In the genomic region with DNA sequence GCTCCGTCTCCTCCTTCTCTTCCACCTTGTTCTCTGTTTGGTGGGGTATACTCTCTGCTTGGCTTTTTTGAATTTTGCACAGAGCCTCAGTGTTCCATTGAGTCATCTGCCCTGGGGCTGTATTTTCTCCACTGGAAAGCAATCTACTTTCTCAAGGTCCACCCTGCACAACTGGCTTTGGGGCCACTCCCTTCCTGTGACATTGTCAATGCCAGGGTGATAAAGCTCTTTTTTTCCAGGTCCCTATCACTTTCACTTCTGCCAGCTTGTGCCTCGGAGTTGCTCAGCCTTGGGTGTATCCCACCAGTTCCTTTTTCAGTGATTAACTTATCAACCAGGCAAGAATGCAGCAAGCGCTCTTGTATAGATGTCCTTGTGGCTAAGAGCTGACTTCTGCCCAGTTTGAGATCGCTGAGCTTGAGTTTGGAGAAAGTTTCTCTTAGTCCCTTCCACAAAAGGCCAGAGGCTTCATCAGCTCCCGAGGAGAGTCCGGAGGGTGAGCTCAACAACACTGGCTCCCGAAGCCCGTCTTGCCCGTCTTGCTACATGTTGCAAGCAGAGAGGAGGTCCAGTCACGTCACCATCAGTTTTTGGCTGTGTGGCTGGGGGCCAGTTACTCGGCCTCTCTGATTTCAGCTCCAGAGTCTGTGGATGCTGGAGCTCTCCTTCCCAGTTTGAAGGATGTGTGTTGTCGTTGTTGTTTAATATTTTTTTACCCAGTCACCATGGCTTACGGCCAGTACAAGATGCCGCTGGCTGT, we compare ENCODE assay signal across 13 mouse cellular contexts.
DNase-seq lines count a peak whose midpoint lies in the region; ATAC-seq and TF ChIP-seq lines count a peak whose summit lies in the region.
"Had no signal": no experiment of that assay in that cellular context is flagged by ENCODE, and none has a peak within 500 bp of the region (broad histone marks: within the 10 kb centered on the region; RNA-seq: fewer than 3 reads in every experiment).

No protein-coding gene starts in this region.

- ATAC-seq in heart, embryonic 11.5 days (replicated peaks; ENCODE audit: insufficient number of reproducible peaks, low FRiP score, low TSS enrichment), result peak; percentile 26; the same call in 1 of the 2 replicates
- ATAC-seq in common myeloid progenitor, adult 5-6 weeks (replicated peaks; ENCODE audit: low read depth, poor library complexity, severe bottlenecking), result peak; percentile 94
- ATAC-seq in megakaryocyte, adult 5-6 weeks (ENCODE audit: poor library complexity, severe bottlenecking), result peak; percentile 93
- ATAC-seq in inflammation-experienced regulatory T-cells, adult 6 months, result no peak
- ATAC-seq: forebrain, embryonic 14.5 days; midbrain, embryonic 13.5 days had no signal

- H3K4me1 ChIP-seq in heart, embryonic 11.5 days (ENCODE audit: control insufficient read depth, insufficient read depth, low read length), result peaks cover 22% of the 10 kb centered on the region
- peaks cover 0 to 11% of the 10 kb centered on the region in 2 experiments; a peak in 2 of 4 replicates for H3K4me1 ChIP-seq in MEL (ENCODE audit: control insufficient read depth in 1 of 2, insufficient read depth in 2 of 2, low read length in 2 of 2)
- H3K4me1 ChIP-seq: midbrain, embryonic 13.5 days had no signal

- H3K27me3 ChIP-seq in heart, embryonic 11.5 days (ENCODE audit: control insufficient read depth, insufficient read depth, low read length), result peaks cover 11% of the 10 kb centered on the region; the same call in 1 of the 2 replicates
- no peaks in the 10 kb centered on the region for H3K27me3 ChIP-seq in MEL (ENCODE audit: control insufficient read depth in 1 of 2, insufficient read depth in 2 of 2, low read length in 2 of 2)
- H3K27me3 ChIP-seq: midbrain, embryonic 13.5 days had no signal

- TF ChIP-seq POLR2A in MEL (IDR thresholded peaks at IDR 0.05; ENCODE audit: control insufficient read depth in 1 of 2, insufficient read depth in 1 of 2, low read depth in 1 of 2, low read length in 2 of 2, poor library complexity in 1 of 2), result no peak

- H3K9ac ChIP-seq in heart, embryonic 11.5 days (ENCODE audit: low read depth, low read length), result no peak overlapping the region
- H3K9ac ChIP-seq in MEL (ENCODE audit: control insufficient read depth, low read depth, low read length, poor library complexity, severe bottlenecking), result peak overlapping the region; percentile 45
- H3K9ac ChIP-seq: limb, embryonic 13.5 days; midbrain, embryonic 13.5 days had no signal

- TF ChIP-seq RAD21 in MEL (IDR thresholded peaks at IDR 0.05; ENCODE audit: low read depth, low read length), result no peak

- H3K79me2 ChIP-seq in MEL (ENCODE audit: control insufficient read depth, insufficient read depth, low read length, poor library complexity), result no peaks in the 10 kb centered on the region

- WGBS in heart, embryonic 11.5 days (ENCODE audit: insufficient replicate concordance), result 69% methylated on average over 14 of the region's 14 CpGs

- no peaks in the 10 kb centered on the region for H3K36me3 ChIP-seq in heart, embryonic 11.5 days (ENCODE audit: control insufficient read depth, insufficient read depth, low read length)
- no peaks in the 10 kb centered on the region for H3K36me3 ChIP-seq in MEL (ENCODE audit: control insufficient read depth in 1 of 2, insufficient read depth in 2 of 2, low read length in 2 of 2)
- H3K36me3 ChIP-seq: limb, embryonic 13.5 days; midbrain, embryonic 13.5 days had no signal

- no peak for TF ChIP-seq CTCF in MEL (IDR thresholded peaks at IDR 0.05 in 2 of 3, conservative IDR thresholded peaks at IDR 0.05 in 1 of 3; ENCODE audit: control insufficient read depth in 1 of 3, insufficient read depth in 1 of 3, low read depth in 2 of 3, low read length in 3 of 3, poor library complexity in 1 of 3, severe bottlenecking in 1 of 3)

- H3K9me3 ChIP-seq in heart, embryonic 11.5 days (replicated peaks; ENCODE audit: control insufficient read depth, low read length), result no peaks in the 10 kb centered on the region
- no peaks in the 10 kb centered on the region for H3K9me3 ChIP-seq in MEL (replicated peaks; ENCODE audit: insufficient read depth, low read length)
- H3K9me3 ChIP-seq: limb, embryonic 13.5 days; midbrain, embryonic 13.5 days had no signal

- H3K4me3 ChIP-seq in heart, embryonic 11.5 days (ENCODE audit: low read depth, low read length), result no peak overlapping the region
- H3K4me3 ChIP-seq in MEL (ENCODE audit: control insufficient read depth in 1 of 2, insufficient read depth in 1 of 2, low read depth in 2 of 2, low read length in 2 of 2), result peak overlapping the region; percentile 33 to 54; a peak in 3 of 4 replicates
- H3K4me3 ChIP-seq: limb, embryonic 13.5 days; midbrain, embryonic 13.5 days had no signal

- no peak overlapping the region for H3K27ac ChIP-seq in heart, embryonic 11.5 days (ENCODE audit: low read depth, low read length)
- peak overlapping the region; percentile 14 for H3K27ac ChIP-seq in MEL (ENCODE audit: control insufficient read depth, low read depth, low read length)
- H3K27ac ChIP-seq: limb, embryonic 13.5 days; midbrain, embryonic 13.5 days had no signal

- no peak overlapping the region; the same call in 1 of the 2 replicates for H3K4me2 ChIP-seq in heart, embryonic 11.5 days
- H3K4me2 ChIP-seq: limb, embryonic 13.5 days; midbrain, embryonic 13.5 days had no signal

- peak; percentile 71 to 76; a peak in 3 of 4 replicates for TF ChIP-seq EP300 in MEL (IDR thresholded peaks at IDR 0.05; ENCODE audit: low read depth in 1 of 2, low read length in 2 of 2)

- no peak for DNase-seq in heart, postnatal 4 days
- peak; percentile 78 for DNase-seq in MEL (ENCODE audit: low read depth, low spot score)
- DNase-seq in urinary bladder, postnatal 36 days (ENCODE audit: low spot score in 2 of 2), result no peak
- DNase-seq in MN1 (ENCODE audit: low spot score), result no peak
- DNase-seq: kidney, postnatal 4 days; thymus, postnatal 36 days had no signal

TF ChIP-seq in MEL, 35 proteins besides CTCF, POLR2A, EP300 and RAD21:
- TF ChIP-seq E2F4 (IDR thresholded peaks at IDR 0.05; ENCODE audit: borderline replicate concordance, low read depth, low read length) (no peak), USF2 (IDR thresholded peaks at IDR 0.05; ENCODE audit: borderline replicate concordance in 1 of 2, insufficient read depth in 1 of 2, low read depth in 1 of 2, low read length in 2 of 2) (no peak), MXI1 (IDR thresholded peaks at IDR 0.05; ENCODE audit: low read depth, low read length) (no peak), HCFC1 (IDR thresholded peaks at IDR 0.05; ENCODE audit: low read depth, low read length) (no peak), ETS1 (IDR thresholded peaks at IDR 0.05; ENCODE audit: low read depth, low read length) (peak; percentile 56), GABPA (IDR thresholded peaks at IDR 0.05; ENCODE audit: low read depth, low read length) (no peak), BHLHE40 (IDR thresholded peaks at IDR 0.05; ENCODE audit: borderline replicate concordance, low read depth, low read length) (no peak), ZMIZ1 (IDR thresholded peaks at IDR 0.05; ENCODE audit: low read depth, low read length) (no peak), GATA1 (IDR thresholded peaks at IDR 0.05; ENCODE audit: low read depth, low read length) (peak; percentile 57), UBTF (IDR thresholded peaks at IDR 0.05; ENCODE audit: borderline replicate concordance, insufficient read depth, low read depth, low read length) (no peak), TCF12 (IDR thresholded peaks at IDR 0.05; ENCODE audit: low read depth, low read length) (peak; percentile 42), TBP (IDR thresholded peaks at IDR 0.05; ENCODE audit: low read depth, low read length) (no peak), SIN3A (IDR thresholded peaks at IDR 0.05; ENCODE audit: low read length) (0 out of 2 replicates have a peak, but pooled peaks have one; percentile 27), MYB (IDR thresholded peaks at IDR 0.05; ENCODE audit: low read depth, low read length) (no peak), CHD1 (IDR thresholded peaks at IDR 0.05; ENCODE audit: low read depth, low read length) (no peak), MYC (IDR thresholded peaks at IDR 0.05; ENCODE audit: low read depth, low read length) (0 out of 2 replicates have a peak, but pooled peaks have one; percentile 12), MEF2A (IDR thresholded peaks at IDR 0.05; ENCODE audit: extremely low read depth, insufficient replicate concordance, low read depth, low read length, poor library complexity, severe bottlenecking) (no peak), ZNF384 (IDR thresholded peaks at IDR 0.05; ENCODE audit: low read depth, low read length) (peak; percentile 24; the same call in 1 of the 2 replicates), ZC3H11A (IDR thresholded peaks at IDR 0.05; ENCODE audit: low read depth, low read length) (no peak), MAZ (IDR thresholded peaks at IDR 0.05; ENCODE audit: low read depth, low read length) (no peak), RCOR1 (IDR thresholded peaks at IDR 0.05; ENCODE audit: low read depth, low read length) (peak; percentile 21; the same call in 1 of the 2 replicates)
